Mouse (Mus musculus): ENCODE results near the gene Zbtb41.

DNA sequence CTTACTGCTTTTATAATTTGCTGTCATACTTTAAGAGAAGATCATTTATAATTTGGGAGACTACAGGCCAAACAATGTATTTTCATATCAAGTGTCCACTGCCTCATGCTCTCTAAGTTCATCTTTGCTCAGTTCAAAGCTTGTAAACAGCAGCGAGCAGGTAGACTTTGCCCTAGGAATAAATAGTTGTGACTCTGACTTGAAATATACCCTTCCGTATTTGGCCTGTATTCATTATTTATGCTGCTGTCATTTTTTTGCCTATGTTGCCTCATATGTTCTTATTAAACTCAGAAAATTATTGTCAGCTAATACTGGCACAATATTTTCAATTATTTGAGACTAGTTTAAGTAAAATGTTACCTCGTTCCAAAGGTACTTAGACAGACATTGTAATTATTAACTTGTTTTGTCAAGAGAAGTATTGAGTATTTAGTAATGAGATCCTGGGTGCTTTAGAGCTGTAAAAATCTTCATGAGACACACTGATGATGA, 79.2 kb downstream of the Zbtb41 start, which contains the start of gene F13b:
- TF ChIP-seq CTCF (IDR thresholded peaks at IDR 0.05; ENCODE audit: borderline replicate concordance, insufficient read depth, low read length) (no peak), POLR2A (IDR thresholded peaks at IDR 0.05; ENCODE audit: low read depth, low read length) (no peak)
